Mouse (Mus musculus) central nervous system, embryonic 11.5 days (tissue): ENCODE data around the gene Tmem229a. TPM values are rescaled to one million over a fixed set of nuclear protein-coding genes. Genes with fewer than 3 reads are reported as not detected.

ENCODE experiments used
- polyA plus RNA-seq: library from polyadenylated mRNA; depleted of rRNA; stranded (reverse); fragments of >200 nt; gene quantifications from 2 replicates; pipeline ENCODE4 v1.2.3, GENCODE M21; 2012; rRNA removed

Tmem229a gene
- polyA plus RNA-seq = 1.1 and 1.3 TPM in 2 replicates

GRCm38 (mm10) chr6:24955946-24956585, at the start of gene Tmem229a:
Tmem229a (minus strand) TSS chr6:24956297.

Other genes with a start within 250 kb of the Tmem229a start
- not detected in 2 replicates for gene Hyal6, start 223.1 kb downstream of the Tmem229a start, polyA plus RNA-seq
- not detected in 2 replicates for gene Hyal4, start 208.0 kb downstream of the Tmem229a start, polyA plus RNA-seq
- not detected in 2 replicates for gene Spam1, start 165.1 kb downstream of the Tmem229a start, polyA plus RNA-seq
- not detected in 2 replicates for gene Hyal5, start 98.3 kb downstream of the Tmem229a start, polyA plus RNA-seq